Mouse (Mus musculus): ENCODE measurements around the gene Socs2.

DNA sequence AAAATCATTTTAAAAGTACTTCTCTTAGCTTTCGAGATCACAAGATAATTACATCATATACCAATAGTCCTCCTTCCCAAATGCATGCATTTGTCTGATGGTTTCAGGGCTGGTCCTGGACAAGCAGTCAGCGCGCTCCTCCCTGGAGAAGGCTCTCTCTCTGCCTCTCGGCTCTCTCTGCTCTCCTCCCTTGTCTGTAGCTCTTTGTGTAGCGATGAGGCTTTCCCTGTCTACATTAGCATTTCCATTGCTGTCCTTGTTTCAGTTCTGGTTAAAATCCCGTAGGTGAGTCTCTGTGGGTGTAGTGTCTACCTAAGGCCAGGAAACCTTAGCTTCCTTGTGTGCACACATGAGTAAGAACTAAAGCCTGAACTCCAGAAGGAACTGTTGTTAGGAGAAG is 62.9 kb downstream of the Socs2 start:
- TF ChIP-seq POLR2A (IDR thresholded peaks at IDR 0.05; ENCODE audit: borderline replicate concordance, extremely low read depth, low read depth, low read length) (no peak), CTCF (IDR thresholded peaks at IDR 0.05; ENCODE audit: insufficient read depth, low read length) (no peak)

Measured in lung, adult 2 months (tissue).